Mouse (Mus musculus): Measurements from ENCODE around the gene Ltbp3.

GRCm38 (mm10) chr19:5741641-5742240 lies 1.0 kb downstream of the Ltbp3 start:
- no peak for TF ChIP-seq EP300 (optimal IDR thresholded peaks at IDR 0.05)
- peak; percentile 30 for TF ChIP-seq CTCF (IDR thresholded peaks at IDR 0.05; ENCODE audit: low read depth)
